Mouse (Mus musculus) limb, embryonic 10.5 days (tissue): ENCODE data around the gene Ssxb5. TPM values are rescaled to one million over a fixed set of nuclear protein-coding genes. Genes with fewer than 3 reads are reported as not detected.
"Not testable (repeated sequence)": the region's sequence is repeated elsewhere in the genome, so short reads cannot be mapped to it uniquely, and the experiment has no call there.

Source experiments
- DNase-seq: peaks from one replicate; pipeline ENCODE4 v3.0.0-alpha.2; 2017; ENCODE audit warnings: low spot score
- H3K27ac ChIP-seq: fragments of 300-500 bp; sonication (generic); 2 replicates; pipeline ENCODE4 v1.5.1; 2016; ENCODE audit warnings: mild to moderate bottlenecking
- H3K27me3 ChIP-seq: fragments of 300-500 bp; sonication (generic); 2 replicates; pipeline ENCODE4 v1.6.1; 2016; ENCODE audit warnings: low read depth, mild to moderate bottlenecking; ENCODE audit not compliant: poor library complexity, severe bottlenecking
- H3K36me3 ChIP-seq: fragments of 300-500 bp; sonication (generic); 2 replicates; pipeline ENCODE4 v1.6.1; 2016; ENCODE audit warnings: mild to moderate bottlenecking, moderate library complexity
- H3K4me1 ChIP-seq: fragments of 300-500 bp; sonication (generic); 2 replicates; pipeline ENCODE4 v1.6.1; 2016
- H3K4me3 ChIP-seq: fragments of 300-500 bp; sonication (generic); 2 replicates; pipeline ENCODE4 v1.5.1; 2016; ENCODE audit warnings: mild to moderate bottlenecking, moderate library complexity
- H3K9me3 ChIP-seq: fragments of 300-500 bp; sonication (generic); replicated peaks from 2 replicates; pipeline ENCODE4 v1.6.1; 2016; ENCODE audit warnings: mild to moderate bottlenecking
- WGBS: fragments of 180-500 bp; shearing (Covaris S2); methylation state at CpG from one replicate; pipeline ENCODE4 v1.1.7; 2016; 5-methylcytosine and 5-hydroxymethylcytosine counted together
- polyA plus RNA-seq: library from polyadenylated mRNA; unstranded; fragments of >200 nt; fragmentation: Nextera tagmentation; extraction: Ambion mirVana; gene quantifications from 2 replicates; pipeline ENCODE4 v1.2.1, GENCODE M21; 2016

Gene Ssxb5
- polyA plus RNA-seq = not detected in 2 replicates

DNA sequence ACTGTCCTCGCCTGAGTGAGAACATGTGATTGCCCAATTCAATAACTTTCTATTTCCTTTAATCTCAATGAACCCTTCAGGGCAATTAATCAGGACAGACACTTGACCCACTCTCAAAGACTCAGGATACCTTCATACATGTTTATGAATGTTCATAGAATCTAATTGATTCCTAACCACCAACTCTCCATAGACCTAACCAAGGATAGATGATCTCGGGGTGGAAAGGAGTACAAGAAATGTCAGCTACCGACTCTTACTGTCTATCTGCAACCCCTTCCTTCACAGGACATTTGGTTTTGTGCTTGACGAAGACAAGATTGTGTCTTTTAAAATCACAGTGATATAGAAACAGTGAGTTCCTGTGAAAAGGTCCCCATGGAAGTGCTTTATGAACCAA lies at the start of gene Ssxb5:
Gene Ssxb5, plus strand, starts transcription at position 301 of the 400 bp plus-strand sequence.
- not testable (repeated sequence) for H3K27ac ChIP-seq, H3K27me3 ChIP-seq, H3K4me3 ChIP-seq, DNase-seq, H3K9me3 ChIP-seq, H3K36me3 ChIP-seq, H3K4me1 ChIP-seq
- whole genome bisulfite sequencing = 86% methylated on average over 4 of the region's 4 CpGs

DNA sequence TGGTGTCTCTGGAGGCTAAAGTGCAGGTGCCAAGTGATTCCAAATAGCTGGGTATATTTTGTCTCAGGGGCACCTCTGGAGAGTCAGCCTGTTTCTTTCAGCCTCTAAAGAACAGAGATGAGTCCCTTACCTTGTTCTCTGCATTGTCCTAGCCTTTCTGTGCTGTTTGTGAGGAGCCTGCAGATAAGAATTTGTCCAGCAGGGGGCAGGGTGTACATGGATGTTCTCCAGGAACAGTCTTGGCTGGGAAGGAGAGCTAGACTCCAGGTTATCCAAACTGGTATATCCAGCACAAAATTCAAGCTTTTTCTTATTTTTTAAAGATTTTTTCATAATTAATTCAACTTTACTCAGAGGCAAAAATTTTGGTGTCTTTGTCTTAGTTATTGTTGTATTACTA lies 28.6 kb downstream of the Ssxb5 start:
- Histone ChIP-seq H3K27me3 (no peaks in the 10 kb centered on the region), H3K36me3 (no peaks in the 10 kb centered on the region), H3K27ac (no peak overlapping the region), H3K4me3 (no peak overlapping the region), H3K9me3 (no peaks in the 10 kb centered on the region), H3K4me1 (no peaks in the 10 kb centered on the region)
- peak; percentile 35 for DNase-seq

DNA sequence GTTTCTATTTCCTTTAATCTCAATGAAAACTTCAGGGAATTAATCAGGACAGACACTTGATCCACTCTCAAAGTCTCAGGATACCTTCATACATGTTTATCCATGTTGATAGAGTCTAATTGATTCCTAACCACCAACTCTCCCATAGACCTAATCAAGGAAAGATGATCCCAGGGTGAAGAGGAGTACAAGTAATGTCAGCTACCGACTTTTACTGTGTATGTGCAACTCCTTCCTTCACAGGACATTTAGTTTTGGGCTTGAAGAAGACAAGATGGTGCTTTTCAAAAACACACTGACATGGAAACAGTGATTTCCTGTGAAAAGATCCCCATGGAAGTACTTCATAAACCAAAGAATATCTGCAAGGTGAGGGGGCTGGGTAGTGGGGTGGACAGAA lies 40.2 kb downstream of the Ssxb5 start, which contains the start of gene Gm6592:
Gene Gm6592, plus strand, starts transcription at position 301 of the 400 bp plus-strand sequence.
- Histone ChIP-seq H3K27me3 (no peaks in the 10 kb centered on the region), H3K36me3 (no peaks in the 10 kb centered on the region), H3K9me3 (no peaks in the 10 kb centered on the region), H3K4me1 (no peaks in the 10 kb centered on the region), H3K4me3 (no peak within 1 kb of the TSS), H3K27ac (no peak within 1 kb of the TSS)
- WGBS = 74% methylated on average over 1 of the region's 1 CpGs
- no peak for DNase-seq

DNA sequence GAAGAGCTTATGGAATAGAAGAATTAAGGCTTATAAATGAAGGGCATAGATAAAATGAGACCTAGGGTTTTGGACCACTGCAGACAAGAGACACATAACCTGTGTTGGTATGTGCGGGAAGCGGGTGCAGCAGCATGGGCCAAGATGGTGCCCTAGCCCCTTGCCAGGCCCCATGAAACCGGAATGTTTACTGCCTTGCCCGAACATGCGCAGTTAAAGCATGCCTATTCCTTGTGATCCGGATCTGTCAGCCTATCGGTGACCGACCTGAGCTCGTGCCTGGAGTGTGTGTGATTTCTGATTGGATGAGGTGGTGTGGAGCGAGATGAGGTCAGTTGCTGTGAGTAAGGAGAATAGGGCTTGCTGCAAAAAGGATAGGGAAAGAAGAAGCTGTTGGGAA lies 49.0 kb downstream of the Ssxb5 start:
- Histone ChIP-seq H3K9me3 (no peaks in the 10 kb centered on the region), H3K4me3 (no peak overlapping the region), H3K4me1 (no peaks in the 10 kb centered on the region), H3K36me3 (no peaks in the 10 kb centered on the region), H3K27ac (no peak overlapping the region), H3K27me3 (no peaks in the 10 kb centered on the region)
- no peak for DNase-seq
- 93% methylated on average over 10 of the region's 10 CpGs for WGBS

Other genes with a start within 250 kb of the Ssxb5 start
- not detected in 2 replicates for gene Ssxb3, start 211.9 kb upstream of the Ssxb5 start, polyA plus RNA-seq
- not detected in 2 replicates for gene Ssxb8, start 112.8 kb upstream of the Ssxb5 start, polyA plus RNA-seq
- not detected in 2 replicates for gene Ssx9, start 55.3 kb upstream of the Ssxb5 start, polyA plus RNA-seq
- not detected in 2 replicates for gene Gm6592, start 40.3 kb downstream of the Ssxb5 start, polyA plus RNA-seq
- not detected in 2 replicates for gene Gm5751, start 70.6 kb downstream of the Ssxb5 start, polyA plus RNA-seq
- gene B630019K06Rik, start 88.7 kb downstream of the Ssxb5 start, polyA plus RNA-seq = 3.8 and 5.7 TPM in 2 replicates
- gene Fthl17b, start 159.3 kb downstream of the Ssxb5 start, polyA plus RNA-seq = not detected in 2 replicates
- gene Fthl17c, start 172.9 kb downstream of the Ssxb5 start, polyA plus RNA-seq = not detected in 2 replicates
- not detected in 2 replicates for gene Fthl17d, start 183.1 kb downstream of the Ssxb5 start, polyA plus RNA-seq
- gene Fthl17e, start 229.8 kb downstream of the Ssxb5 start, polyA plus RNA-seq = not detected in 2 replicates